Mouse (Mus musculus) natural killer cell, adult 2 months (primary cell): ENCODE results near the gene Zic5.

Source experiments
- DNase-seq, 2 experiments: peaks; one replicate each; pipeline ENCODE4 v3.0.0; 2022; ENCODE audit warnings: low spot score in 2 of 2

Gene Zic5

GRCm38 (mm10) chr14:122432558-122432957, 32.9 kb downstream of the Zic5 start:
- DNase-seq = no peak

GRCm38 (mm10) chr14:122427654-122428053, 37.8 kb downstream of the Zic5 start:
- DNase-seq = no peak

GRCm38 (mm10) chr14:122427204-122427560, 38.3 kb downstream of the Zic5 start:
- no peak for DNase-seq

GRCm38 (mm10) chr14:122426529-122427203, 38.8 kb downstream of the Zic5 start:
- DNase-seq = no peak

- no peak for DNase-seq
Observed at GRCm38 (mm10) chr14:122424441-122424840, 41.0 kb downstream of the Zic5 start.

GRCm38 (mm10) chr14:122416166-122416771, 49.2 kb downstream of the Zic5 start:
- no peak for DNase-seq

GRCm38 (mm10) chr14:122414786-122415185, 50.7 kb downstream of the Zic5 start:
- DNase-seq = no peak

- no peak for DNase-seq
Observed at GRCm38 (mm10) chr14:122413542-122413928, 51.9 kb downstream of the Zic5 start.

GRCm38 (mm10) chr14:122412841-122413541, 52.5 kb downstream of the Zic5 start:
- DNase-seq = no peak
